In the genomic region with DNA sequence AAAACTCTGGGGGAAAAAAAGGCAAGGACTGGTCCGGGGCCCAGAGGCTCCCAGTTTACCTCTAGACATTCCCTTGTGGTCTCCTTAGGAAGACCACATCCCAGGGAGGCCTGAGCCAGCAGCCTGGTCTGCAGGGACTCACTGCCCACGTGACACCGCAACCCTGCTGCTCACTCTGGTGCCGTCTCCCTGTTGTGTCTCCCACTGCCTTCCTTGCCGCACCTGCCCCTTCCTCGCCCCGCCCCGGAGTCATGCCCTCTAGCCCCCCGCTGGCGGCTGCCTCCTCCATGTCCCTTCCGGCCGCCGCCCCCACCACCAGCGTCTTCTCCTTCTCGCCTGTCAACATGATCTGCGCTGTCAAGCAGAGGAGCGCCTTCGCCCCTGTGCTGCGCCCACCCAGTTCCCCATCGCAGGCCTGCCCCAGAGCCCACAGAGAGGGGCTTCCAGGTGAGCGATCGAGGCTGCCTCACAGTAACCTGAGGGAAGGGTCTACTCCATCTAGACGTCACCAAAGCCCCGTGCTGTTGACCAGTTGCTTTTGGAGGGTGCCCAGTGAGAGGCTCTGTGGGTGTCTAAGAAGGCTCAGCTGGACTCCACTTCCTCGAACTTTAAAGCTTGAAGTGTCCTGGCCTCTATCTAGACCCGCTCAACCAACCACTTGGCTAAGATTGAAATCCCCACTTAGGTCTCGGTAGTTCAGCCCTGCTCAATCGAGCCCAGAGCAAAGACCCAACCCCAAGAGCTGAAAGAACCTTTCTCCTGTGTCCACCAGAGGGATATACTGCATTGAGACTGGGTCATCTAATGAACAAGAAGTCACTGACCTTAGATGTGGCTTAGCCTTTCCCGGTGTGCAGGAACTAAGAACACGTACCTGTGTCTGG, we compare ENCODE assay signal across 8 mouse cellular contexts. TPM values are rescaled to one million over a fixed set of nuclear protein-coding genes. Genes with fewer than 3 reads are reported as not detected.
DNase-seq lines count a peak whose midpoint lies in the region; ATAC-seq and TF ChIP-seq lines count a peak whose summit lies in the region.

No protein-coding gene starts in this region.

- TF ChIP-seq EP300 in CH12.LX (IDR thresholded peaks at IDR 0.05; ENCODE audit: low read length) = no peak

- no peak overlapping the region for H3K27ac ChIP-seq in CH12.LX (ENCODE audit: insufficient read depth, low read depth)

- H3K27me3 ChIP-seq in CH12.LX (replicated peaks) = peaks cover 64% of the 10 kb centered on the region

- peak in 1 of 2 experiments; percentile 66; a peak in 2 of 4 replicates for TF ChIP-seq CTCF in CH12.LX (conservative IDR thresholded peaks at IDR 0.05 in 1 of 2, IDR thresholded peaks at IDR 0.05 in 1 of 2; ENCODE audit: low read depth in 2 of 2, low read length in 2 of 2)

- H3K36me3 ChIP-seq in CH12.LX (replicated peaks in 1 of 2; ENCODE audit: control insufficient read depth in 1 of 2, insufficient read depth in 1 of 2, low read length in 1 of 2) = no peaks in the 10 kb centered on the region

- dilution Hi-C loops in CH12.LX (cut with MboI; ENCODE audit: extremely low pct_ligation_motif_present, extremely low pct_unique_long_range_greater_than_20kb, low sequenced_read_pairs) = no loop called here

- peak overlapping the region; percentile 65 for H3K9ac ChIP-seq in CH12.LX (ENCODE audit: insufficient read depth, low read depth)

- H3K79me2 ChIP-seq in CH12.LX (replicated peaks; ENCODE audit: control insufficient read depth, extremely low read depth, insufficient read depth, poor library complexity, severe bottlenecking) = no peaks in the 10 kb centered on the region

- no peak for DNase-seq in CH12.LX (ENCODE audit: extremely low read depth)
- peak; percentile 16 for DNase-seq in c-Kit-positive CD71-negative TER-119-negative erythroid progenitor cells, embryonic 14.5 days (ENCODE audit: low read depth)
- DNase-seq in thymus, postnatal 10 days (ENCODE audit: low spot score in 2 of 2) = peak; percentile 22 to 34
- no peak for DNase-seq in adipocyte (ENCODE audit: low spot score)
- no peak for DNase-seq in left cerebral cortex, adult 8-10 months (ENCODE audit: low spot score in 2 of 2)
- DNase-seq in MN1 (ENCODE audit: low spot score) = no peak

- TF ChIP-seq RAD21 in CH12.LX (IDR thresholded peaks at IDR 0.05; ENCODE audit: low read depth, low read length) = peak; percentile 26

- TF ChIP-seq POLR2A in CH12.LX (IDR thresholded peaks at IDR 0.05; ENCODE audit: low read depth, low read length) = no peak

- H3K4me2 ChIP-seq in CH12.LX (ENCODE audit: insufficient read depth, low read depth, poor library complexity, severe bottlenecking) = peak overlapping the region; percentile 81

- H3K9me3 ChIP-seq in CH12.LX (replicated peaks; ENCODE audit: low read length) = peaks cover 2% of the 10 kb centered on the region

- peak; percentile 46 to 65 for ATAC-seq in hematopoietic stem cell, adult 5-6 weeks (replicated peaks in 1 of 2; ENCODE audit: insufficient read depth in 1 of 2, low FRiP score in 2 of 2, low TSS enrichment in 1 of 2, low read depth in 1 of 2, poor library complexity in 2 of 2, severe bottlenecking in 2 of 2)
- peak; percentile 33 for ATAC-seq in megakaryocyte progenitor cell, adult 5-6 weeks (replicated peaks; ENCODE audit: poor library complexity)

- H3K4me3 ChIP-seq in CH12.LX (replicated peaks in 1 of 3; ENCODE audit: low read depth in 2 of 3, low read length in 2 of 3, poor library complexity in 1 of 3) = peak overlapping the region in 2 of 3 experiments; percentile 70 to 85

- H3K4me1 ChIP-seq in CH12.LX (ENCODE audit: control insufficient read depth in 1 of 2, insufficient read depth in 2 of 2) = peaks cover 0 to 9% of the 10 kb centered on the region in 2 experiments; a peak in 3 of 4 replicates

- in situ Hi-C loops in CH12.LX (cut with MboI; ENCODE audit: low pct_ligation_motif_present, low pct_unique_long_range_greater_than_20kb, low sequenced_read_pairs) = loop anchor here (10.0 kb wide), 1 partner anchor 71 kb away; a partner anchor contains a TSS

TF ChIP-seq in CH12.LX, 34 proteins besides CTCF, POLR2A, EP300 and RAD21:
- no peak for TF ChIP-seq CHD2 (IDR thresholded peaks at IDR 0.05; ENCODE audit: low read length)
- TF ChIP-seq MEF2A (IDR thresholded peaks at IDR 0.05; ENCODE audit: borderline replicate concordance, low read depth, low read length) = peak; percentile 43; the same call in 1 of the 2 replicates
- TF ChIP-seq RCOR1 (conservative IDR thresholded peaks at IDR 0.05; ENCODE audit: low read depth, low read length) = no peak
- 0 out of 2 replicates have a peak, but pooled peaks have one; percentile 34 for TF ChIP-seq TBP (conservative IDR thresholded peaks at IDR 0.05; ENCODE audit: low read depth, low read length)
- TF ChIP-seq HCFC1 (IDR thresholded peaks at IDR 0.05; ENCODE audit: low read depth, low read length) = peak; percentile 73
- 0 out of 2 replicates have a peak, but pooled peaks have one; percentile 22 for TF ChIP-seq NELFE (IDR thresholded peaks at IDR 0.05; ENCODE audit: low read depth, low read length)
- peak; percentile 55 for TF ChIP-seq SMC3 (IDR thresholded peaks at IDR 0.05; ENCODE audit: low read depth, low read length)
- no peak for TF ChIP-seq NRF1 (IDR thresholded peaks at IDR 0.05; ENCODE audit: low read depth, low read length)
- peak; percentile 67; the same call in 1 of the 2 replicates for TF ChIP-seq ELF1 (IDR thresholded peaks at IDR 0.05; ENCODE audit: low read depth, low read length)
- TF ChIP-seq USF1 (IDR thresholded peaks at IDR 0.05; ENCODE audit: low read depth, low read length) = peak; percentile 55
- TF ChIP-seq IRF4 (IDR thresholded peaks at IDR 0.05; ENCODE audit: low read depth, low read length) = peak; percentile 26; the same call in 1 of the 2 replicates
- peak; percentile 68; the same call in 1 of the 2 replicates for TF ChIP-seq SIN3A (IDR thresholded peaks at IDR 0.05; ENCODE audit: low read length)
TF ChIP-seq in CH12.LX: peak in this region for 9.

RNA-seq across cellular contexts. Expression of a gene that starts 31.9 kb away (rescaled TPM):
- total RNA-seq in CH12.LX (2012; rRNA removed) (0.08 and 0.13 TPM in 2 replicates), CH12.LX (2014; rRNA removed) (0.20 and 0.35 TPM in 2 replicates)
- polyA plus RNA-seq in CH12.LX (2012; ENCODE audit: insufficient read length, low read depth) = 0.27 and 0.31 TPM in 2 replicates
- total RNA-seq in hematopoietic stem cell, adult 5-6 weeks (2017) = 0.94 and 6.9 TPM in 2 replicates
- 0.29 and 1.9 TPM in 2 replicates for total RNA-seq in megakaryocyte progenitor cell, adult 5-6 weeks (2015)
- 0.58 and 2.9 TPM in 2 replicates for total RNA-seq in megakaryocyte progenitor cell, adult 5-6 weeks (2017)
- total RNA-seq in left cerebral cortex, adult 8-10 months (2022) = 1 to 10 TPM; 6.9 to 9.2 (median 7.9) TPM

RNA-seq across cellular contexts. Expression of a gene that starts 39.6 kb away (rescaled TPM):
- total RNA-seq in CH12.LX (2012; rRNA removed) = not detected in 2 replicates
- total RNA-seq in CH12.LX (2014; rRNA removed) = not detected in 2 replicates
- polyA plus RNA-seq in CH12.LX (2012; ENCODE audit: insufficient read length, low read depth) = 0.23 TPM in 1 of 2 replicates, not detected in the other
- total RNA-seq in hematopoietic stem cell, adult 5-6 weeks (2017) = not detected in 2 replicates
- total RNA-seq in megakaryocyte progenitor cell, adult 5-6 weeks (2015) = not detected in 2 replicates
- total RNA-seq in megakaryocyte progenitor cell, adult 5-6 weeks (2017) = not detected in 2 replicates
- total RNA-seq in left cerebral cortex, adult 8-10 months (2022) = not detected

RNA-seq across cellular contexts. Expression of a gene that starts 39.6 kb away (rescaled TPM):
- total RNA-seq in CH12.LX (2012; rRNA removed) = not detected in 2 replicates
- not detected in 2 replicates for total RNA-seq in CH12.LX (2014; rRNA removed)
- not detected in 2 replicates for polyA plus RNA-seq in CH12.LX (2012; ENCODE audit: insufficient read length, low read depth)
- total RNA-seq in hematopoietic stem cell, adult 5-6 weeks (2017) = not detected in 2 replicates
- not detected in 2 replicates for total RNA-seq in megakaryocyte progenitor cell, adult 5-6 weeks (2015)
- total RNA-seq in megakaryocyte progenitor cell, adult 5-6 weeks (2017) = not detected in 2 replicates
- total RNA-seq in left cerebral cortex, adult 8-10 months (2022) = not detected

RNA-seq across cellular contexts. Expression of a gene that starts 40.8 kb away (rescaled TPM):
- total RNA-seq in CH12.LX (2012; rRNA removed) (not detected in 2 replicates), CH12.LX (2014; rRNA removed) (not detected in 2 replicates)
- polyA plus RNA-seq in CH12.LX (2012; ENCODE audit: insufficient read length, low read depth) = not detected in 2 replicates
- not detected in 2 replicates for total RNA-seq in hematopoietic stem cell, adult 5-6 weeks (2017)
- total RNA-seq in megakaryocyte progenitor cell, adult 5-6 weeks (2015) = not detected in 2 replicates
- total RNA-seq in megakaryocyte progenitor cell, adult 5-6 weeks (2017) = not detected in 2 replicates
- not detected for total RNA-seq in left cerebral cortex, adult 8-10 months (2022)

RNA-seq across cellular contexts. Expression of a gene that starts 58.7 kb away (rescaled TPM):
- total RNA-seq in CH12.LX (2012; rRNA removed) = 105 and 119 TPM in 2 replicates
- 76.7 and 98.4 TPM in 2 replicates for total RNA-seq in CH12.LX (2014; rRNA removed)
- polyA plus RNA-seq in CH12.LX (2012; ENCODE audit: insufficient read length, low read depth) = 113 and 141 TPM in 2 replicates
- 127 and 142 TPM in 2 replicates for total RNA-seq in hematopoietic stem cell, adult 5-6 weeks (2017)
- total RNA-seq in megakaryocyte progenitor cell, adult 5-6 weeks (2015) = 102 and 115 TPM in 2 replicates
- 124 and 152 TPM in 2 replicates for total RNA-seq in megakaryocyte progenitor cell, adult 5-6 weeks (2017)
- total RNA-seq in left cerebral cortex, adult 8-10 months (2022) = 10 to 100 TPM; 67.2 to 90.4 (median 76.7) TPM

Comparison
In these comparisons a context has a peak if more than half of its experiments do, and no peak if none do; other contexts are left out.
1. DNase-seq: peak in c-Kit-positive CD71-negative TER-119-negative erythroid progenitor cells, embryonic 14.5 days (single experiment) and thymus, postnatal 10 days (2 of 2); none in CH12.LX (single experiment), adipocyte (single experiment), left cerebral cortex, adult 8-10 months (0 of 2) and MN1 (single experiment).